Mouse (Mus musculus) cerebellum, adult 9-10 months (tissue): Measurements from ENCODE around the gene Obp1b.
"Not testable (repeated sequence)": the region's sequence is repeated elsewhere in the genome, so short reads cannot be mapped to it uniquely, and the experiment has no call there.

Source experiments
- DNase-seq: peaks from one replicate; pipeline ENCODE4 v3.0.0; 2022

The Obp1b gene

DNA sequence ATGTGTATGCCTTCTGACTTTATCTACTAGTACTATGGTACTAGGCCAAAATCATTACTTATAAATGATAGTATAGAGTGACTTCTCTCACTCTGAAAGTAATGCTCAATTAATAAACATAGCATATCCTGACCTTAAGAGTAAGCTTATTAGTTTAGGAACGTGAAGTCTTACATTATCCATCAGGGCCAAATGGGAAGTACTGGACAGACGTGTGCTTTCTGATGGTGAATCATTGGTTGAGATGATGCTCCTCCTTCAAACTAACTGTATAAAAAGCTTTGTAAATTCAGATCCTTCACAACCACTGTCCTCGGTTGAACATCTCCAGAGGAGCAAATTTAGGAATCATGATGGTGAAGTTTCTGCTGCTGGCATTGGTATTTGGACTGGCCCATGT, at the start of gene Obp1b:
TSS of gene Obp1b (plus strand) at position 301 of the 400 bp plus-strand sequence.
- DNase-seq = not testable (repeated sequence)

DNA sequence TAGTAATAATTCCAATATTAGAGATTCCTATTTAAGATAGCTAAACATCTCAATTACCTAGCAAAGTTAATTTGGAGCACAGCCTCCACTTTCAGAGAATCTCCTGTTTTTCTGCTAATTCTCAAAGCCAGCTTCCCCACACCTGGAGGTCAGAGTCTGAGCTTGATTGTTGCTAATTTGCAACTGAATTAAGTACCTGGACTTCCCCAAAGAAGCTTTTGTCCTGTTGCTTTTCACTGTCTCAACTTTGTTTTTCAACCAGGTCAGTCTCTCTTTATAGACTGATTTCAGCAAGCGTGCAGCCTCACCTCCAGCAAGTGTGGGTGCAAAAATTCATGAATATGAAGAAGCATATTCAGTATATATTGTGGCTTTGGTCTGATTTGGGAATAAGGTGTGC, 15.6 kb downstream of the Obp1b start:
- DNase-seq = not testable (repeated sequence)

DNA sequence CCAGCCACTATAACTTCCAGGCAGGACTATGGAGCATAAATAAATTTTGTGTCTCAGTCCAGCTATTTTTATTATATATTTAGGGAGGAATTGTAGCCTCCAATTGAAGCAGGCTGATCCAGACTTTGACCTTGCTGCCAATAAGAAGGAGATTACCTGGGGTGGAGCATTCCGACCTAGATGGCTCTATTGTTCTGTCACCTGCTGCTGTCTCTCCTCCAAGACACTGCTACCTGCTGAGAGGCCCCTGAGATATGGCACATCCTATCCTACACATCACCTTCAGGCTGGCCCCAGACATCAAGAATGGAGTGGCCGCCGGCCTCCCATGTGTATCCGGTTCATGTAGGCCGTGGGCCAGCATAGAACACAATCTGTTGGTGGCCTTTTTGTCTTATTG, 16.3 kb downstream of the Obp1b start:
- no peak for DNase-seq
